Mouse (Mus musculus) erythroblast, embryonic 14.5 days (primary cell): Measurements from ENCODE around the gene Rnf115. TPM values are rescaled to one million over a fixed set of nuclear protein-coding genes. Genes with fewer than 3 reads are reported as not detected.

Experiments used
- H3K27me3 ChIP-seq: 2 replicates; pipeline ENCODE4 v1.6.1; 2012; ENCODE audit warnings: inconsistent platforms; ENCODE audit not compliant: control insufficient read depth
- H3K36me3 ChIP-seq: 2 replicates; pipeline ENCODE4 v1.6.1; 2012; ENCODE audit warnings: mild to moderate bottlenecking, inconsistent platforms; ENCODE audit not compliant: control insufficient read depth
- H3K4me1 ChIP-seq: 2 replicates; pipeline ENCODE4 v1.6.1; 2012; ENCODE audit warnings: inconsistent platforms; ENCODE audit not compliant: control insufficient read depth
- H3K4me3 ChIP-seq: replicated peaks from 2 replicates; pipeline ENCODE3; 2012; ENCODE audit warnings: moderate library complexity, mild to moderate bottlenecking, inconsistent platforms
- H3K9me3 ChIP-seq: 2 replicates; pipeline ENCODE4 v1.6.1; 2012; ENCODE audit warnings: low read length, inconsistent platforms, mixed read lengths; ENCODE audit not compliant: control insufficient read depth
- GATA1 ChIP-seq: IDR thresholded peaks from 2 replicates; pipeline ENCODE4 v1.6.1; 2012; ENCODE audit warnings: low read length, inconsistent platforms, mixed read lengths
- TAL1 ChIP-seq: IDR thresholded peaks from 3 replicates; pipeline ENCODE4 v1.6.1; 2012; ENCODE audit warnings: low read length, inconsistent platforms, mixed read lengths
- polyA plus RNA-seq: library from polyadenylated mRNA; stranded (reverse); fragments of >175 nt; gene quantifications from 2 replicates; pipeline ENCODE4 v1.2.3, GENCODE M21; 2012

Gene Rnf115
- polyA plus RNA-seq, 1 experiment, result 0.98 TPM

GRCm38 (mm10) chr3:96746829-96747228 lies 19.4 kb downstream of the Rnf115 start:
- Histone ChIP-seq H3K4me1 (no peaks in the 10 kb centered on the region), H3K9me3 (no peaks in the 10 kb centered on the region), H3K4me3 (no peak overlapping the region), H3K36me3 (no peaks in the 10 kb centered on the region), H3K27me3 (no peaks in the 10 kb centered on the region)
- TF ChIP-seq TAL1 (no peak), GATA1 (no peak)

GRCm38 (mm10) chr3:96755935-96756334 lies 28.5 kb downstream of the Rnf115 start:
- TF ChIP-seq TAL1 (no peak), GATA1 (no peak)
- no peaks in the 10 kb centered on the region for H3K9me3 ChIP-seq
- H3K4me1 ChIP-seq, result peaks cover 2% of the 10 kb centered on the region; the same call in 1 of the 2 replicates
- peaks cover 2% of the 10 kb centered on the region; the same call in 1 of the 2 replicates for H3K36me3 ChIP-seq
- no peaks in the 10 kb centered on the region for H3K27me3 ChIP-seq
- no peak overlapping the region for H3K4me3 ChIP-seq

- H3K4me1 ChIP-seq, result peaks cover 2% of the 10 kb centered on the region; the same call in 1 of the 2 replicates
- H3K27me3 ChIP-seq, result no peaks in the 10 kb centered on the region
- TF ChIP-seq GATA1 (no peak), TAL1 (no peak)
- H3K4me3 ChIP-seq, result no peak overlapping the region
- peaks cover 2% of the 10 kb centered on the region; the same call in 1 of the 2 replicates for H3K36me3 ChIP-seq
- no peaks in the 10 kb centered on the region for H3K9me3 ChIP-seq
These were observed 30.2 kb downstream of the Rnf115 start for GRCm38 (mm10) chr3:96757691-96758090.

- peaks cover 4% of the 10 kb centered on the region; the same call in 1 of the 2 replicates for H3K36me3 ChIP-seq
- no peak overlapping the region for H3K4me3 ChIP-seq
- H3K9me3 ChIP-seq, result no peaks in the 10 kb centered on the region
- no peak for TF ChIP-seq TAL1
- H3K27me3 ChIP-seq, result no peaks in the 10 kb centered on the region
- H3K4me1 ChIP-seq, result peaks cover 2% of the 10 kb centered on the region; the same call in 1 of the 2 replicates
These were observed 32.2 kb downstream of the Rnf115 start for GRCm38 (mm10) chr3:96759695-96760094.

- Histone ChIP-seq H3K4me3 (no peak overlapping the region), H3K27me3 (no peaks in the 10 kb centered on the region), H3K36me3 (peaks cover 7% of the 10 kb centered on the region; the same call in 1 of the 2 replicates), H3K9me3 (no peaks in the 10 kb centered on the region), H3K4me1 (peaks cover under 1% of the 10 kb centered on the region; the same call in 1 of the 2 replicates)
- TF ChIP-seq TAL1 (no peak), GATA1 (no peak)
These were observed 37.1 kb downstream of the Rnf115 start for GRCm38 (mm10) chr3:96764528-96764927.

GRCm38 (mm10) chr3:96769971-96770370 lies 42.5 kb downstream of the Rnf115 start:
- H3K4me3 ChIP-seq, result no peak overlapping the region
- H3K27me3 ChIP-seq, result no peaks in the 10 kb centered on the region
- no peaks in the 10 kb centered on the region for H3K9me3 ChIP-seq
- H3K36me3 ChIP-seq, result peaks cover 3% of the 10 kb centered on the region; the same call in 1 of the 2 replicates
- peaks cover 11% of the 10 kb centered on the region for H3K4me1 ChIP-seq
- no peak for TF ChIP-seq GATA1
- no peak for TF ChIP-seq TAL1

- peaks cover 11% of the 10 kb centered on the region for H3K4me1 ChIP-seq
- no peak overlapping the region for H3K4me3 ChIP-seq
- H3K27me3 ChIP-seq, result no peaks in the 10 kb centered on the region
- peaks cover 7% of the 10 kb centered on the region for H3K36me3 ChIP-seq
- TF ChIP-seq TAL1 (no peak), GATA1 (no peak)
- H3K9me3 ChIP-seq, result no peaks in the 10 kb centered on the region
These were observed 45.5 kb downstream of the Rnf115 start for GRCm38 (mm10) chr3:96772949-96773348.

GRCm38 (mm10) chr3:96777120-96777519 lies 49.7 kb downstream of the Rnf115 start:
- peaks cover 11% of the 10 kb centered on the region for H3K4me1 ChIP-seq
- peaks cover 7% of the 10 kb centered on the region for H3K36me3 ChIP-seq
- no peaks in the 10 kb centered on the region for H3K9me3 ChIP-seq
- H3K4me3 ChIP-seq, result no peak overlapping the region
- TF ChIP-seq GATA1 (no peak), TAL1 (no peak)
- no peaks in the 10 kb centered on the region for H3K27me3 ChIP-seq

GRCm38 (mm10) chr3:96782236-96782635 lies 54.8 kb downstream of the Rnf115 start:
- Histone ChIP-seq H3K9me3 (no peaks in the 10 kb centered on the region), H3K4me3 (no peak overlapping the region), H3K4me1 (no peaks in the 10 kb centered on the region), H3K27me3 (no peaks in the 10 kb centered on the region), H3K36me3 (peaks cover 21% of the 10 kb centered on the region)
- TF ChIP-seq GATA1 (no peak), TAL1 (no peak)

GRCm38 (mm10) chr3:96787784-96788183 lies 60.3 kb downstream of the Rnf115 start:
- no peak for TF ChIP-seq GATA1
- Histone ChIP-seq H3K4me1 (peaks cover 2% of the 10 kb centered on the region; the same call in 1 of the 2 replicates), H3K27me3 (no peaks in the 10 kb centered on the region), H3K36me3 (peaks cover 49% of the 10 kb centered on the region), H3K9me3 (no peaks in the 10 kb centered on the region), H3K4me3 (no peak overlapping the region)
